Mouse (Mus musculus) G1E (cell line): ENCODE data around the gene Map6.

Experiments used
- CTCF ChIP-seq: IDR thresholded peaks from 2 replicates; pipeline ENCODE4 v1.5.1; 2012; ENCODE audit warnings: low read depth, low read length, inconsistent platforms, mixed read lengths
- GATA1 ChIP-seq: IDR thresholded peaks from 2 replicates; pipeline ENCODE4 v1.6.1; 2012; ENCODE audit warnings: borderline replicate concordance, low read length, inconsistent platforms, mixed read lengths
- POLR2AphosphoS5 ChIP-seq: IDR thresholded peaks from 2 replicates; pipeline ENCODE4 v1.6.1; 2012; ENCODE audit warnings: low read depth, low read length, inconsistent platforms; ENCODE audit not compliant: insufficient replicate concordance
- TAL1 ChIP-seq: conservative IDR thresholded peaks from 2 replicates; pipeline ENCODE4 v1.6.1; 2012; ENCODE audit warnings: low read depth, low read length, inconsistent platforms, mixed read lengths

- TF ChIP-seq CTCF = no peak
- no peak for TF ChIP-seq TAL1
- TF ChIP-seq POLR2AphosphoS5 = no peak
- TF ChIP-seq GATA1 = no peak
Measured at GRCm38 (mm10) chr7:99362137-99362536, 94.9 kb downstream of the Map6 start.
